Mouse (Mus musculus) stomach, postnatal 0 days (tissue): ENCODE data around the gene Gstp3. TPM values are rescaled to one million over a fixed set of nuclear protein-coding genes. Genes with fewer than 3 reads are reported as not detected.

Experiments
- ATAC-seq: fragments of 200-750 bp; cut with Nextera tagmentation; 2 replicates; pipeline ENCODE4 v1.8.0; 2017; ENCODE audit not compliant: low FRiP score, low TSS enrichment
- DNase-seq: peaks from one replicate; pipeline ENCODE4 v3.0.0-alpha.2; 2016; ENCODE audit warnings: low spot score
- H3K27ac ChIP-seq: fragments of 300-500 bp; sonication (generic); replicated peaks from 2 replicates; pipeline ENCODE4 v1.5.1; 2014; ENCODE audit warnings: mild to moderate bottlenecking, control low read depth
- H3K27me3 ChIP-seq: fragments of 300-500 bp; sonication (generic); 2 replicates; pipeline ENCODE4 v1.6.1; 2014; ENCODE audit warnings: low read length; ENCODE audit not compliant: control insufficient read depth, insufficient read depth
- H3K36me3 ChIP-seq: fragments of 300-500 bp; sonication (generic); 2 replicates; pipeline ENCODE4 v1.6.1; 2014; ENCODE audit warnings: low read length, mixed read lengths; ENCODE audit not compliant: control insufficient read depth, insufficient read depth
- H3K4me1 ChIP-seq: fragments of 300-500 bp; sonication (generic); replicated peaks from 2 replicates; pipeline ENCODE4 v1.6.1; 2014; ENCODE audit warnings: antibody characterized with exemption; ENCODE audit not compliant: control insufficient read depth, insufficient read depth
- H3K4me2 ChIP-seq: fragments of 300-500 bp; sonication (generic); replicated peaks from 2 replicates; pipeline ENCODE4 v1.6.1; 2014; ENCODE audit warnings: low read depth, mild to moderate bottlenecking, control low read depth, moderate library complexity
- H3K4me3 ChIP-seq: fragments of 300-500 bp; sonication (generic); 2 replicates; pipeline ENCODE4 v1.5.1; 2014; ENCODE audit warnings: low read depth, low read length, control low read depth
- H3K9ac ChIP-seq: fragments of 300-500 bp; sonication (generic); 2 replicates; pipeline ENCODE4 v1.6.1; 2014; ENCODE audit warnings: mild to moderate bottlenecking, low read length, control low read depth, mixed read lengths
- H3K9me3 ChIP-seq: fragments of 300-500 bp; sonication (generic); 2 replicates; pipeline ENCODE4 v1.6.1; 2016; ENCODE audit warnings: low read length; ENCODE audit not compliant: control insufficient read depth
- CTCF ChIP-seq: IDR thresholded peaks from 2 replicates; pipeline ENCODE4 v1.5.1; 2016; ENCODE audit warnings: antibody characterized with exemption, low read depth, mild to moderate bottlenecking, moderate library complexity
- EP300 ChIP-seq: optimal IDR thresholded peaks from 2 replicates; pipeline ENCODE3; 2016; ENCODE audit warnings: antibody characterized with exemption
- WGBS: fragments of 180-500 bp; shearing (Covaris S2); extraction: QIAGEN DNeasy Blood & Tissue Kit; methylation state at CpG from one replicate; pipeline ENCODE4 v1.1.7; 2014; 5-methylcytosine and 5-hydroxymethylcytosine counted together
- polyA plus RNA-seq: library from polyadenylated mRNA; unstranded; fragments of >200 nt; fragmentation: Nextera tagmentation; extraction: Ambion mirVana; gene quantifications from 2 replicates; pipeline ENCODE4 v1.2.1, GENCODE M21; 2015

The Gstp3 gene
- polyA plus RNA-seq, 1 experiment from 2014 or later: 9.7 TPM

DNA sequence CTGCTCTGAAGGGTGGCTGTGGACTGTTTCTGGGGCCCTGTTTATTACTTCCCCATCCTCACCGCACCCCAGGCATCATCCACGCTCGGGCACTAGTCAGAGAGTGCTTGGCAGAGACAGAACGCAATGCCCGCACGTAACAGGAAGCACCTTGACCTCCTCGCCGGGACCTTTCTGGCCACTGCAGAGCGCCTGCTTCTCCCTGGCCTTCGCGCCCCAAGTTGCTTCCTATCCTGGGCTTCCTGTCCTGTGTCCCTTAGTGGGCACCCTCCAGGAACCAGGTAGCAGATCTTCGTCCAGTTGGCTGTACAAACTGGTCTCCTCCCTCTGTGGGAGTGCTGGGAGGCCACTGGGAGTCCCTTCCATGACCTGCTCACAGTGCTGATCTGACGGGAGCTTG lies 39.1 kb upstream of the Gstp3 start:
- TF ChIP-seq EP300 (no peak), CTCF (no peak)
- Histone ChIP-seq H3K4me1 (peaks cover 16% of the 10 kb centered on the region), H3K27ac (no peak overlapping the region; the same call in 1 of the 2 replicates), H3K9ac (no peak overlapping the region), H3K4me3 (no peak overlapping the region), H3K4me2 (0 out of 2 replicates have a peak overlapping the region, but pooled peaks have one; percentile 56), H3K27me3 (no peaks in the 10 kb centered on the region), H3K9me3 (no peaks in the 10 kb centered on the region), H3K36me3 (no peaks in the 10 kb centered on the region)
- ATAC-seq: no peak
- 83% methylated on average over 13 of the region's 13 CpGs for WGBS
- no peak for DNase-seq

DNA sequence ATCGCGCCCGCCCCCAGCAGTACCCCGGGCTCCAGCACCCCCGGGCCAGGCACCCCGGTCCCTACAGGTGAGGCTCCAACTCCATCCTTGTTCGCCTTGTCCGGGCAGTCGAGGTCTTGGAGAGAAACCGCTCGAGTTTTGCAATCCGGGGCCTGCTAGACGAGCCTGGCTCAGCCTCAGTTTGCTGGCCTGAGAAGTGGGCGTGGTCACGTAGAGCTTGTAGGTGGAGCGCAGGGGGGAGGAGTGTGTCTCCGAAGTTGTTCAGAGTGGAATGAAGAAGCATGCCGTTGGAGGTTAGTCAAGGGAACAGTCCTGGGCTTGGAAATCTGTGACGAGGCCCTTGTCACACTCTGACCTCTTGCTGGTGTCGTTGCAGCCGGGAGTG lies 38.1 kb upstream of the Gstp3 start:
- H3K9ac ChIP-seq: peak overlapping the region; percentile 53
- peaks cover 16% of the 10 kb centered on the region for H3K4me1 ChIP-seq
- WGBS: under 1% methylated on average over 21 of the region's 21 CpGs
- H3K36me3 ChIP-seq: no peaks in the 10 kb centered on the region
- H3K4me2 ChIP-seq: peak overlapping the region; percentile 56
- ATAC-seq (peak; percentile 53), DNase-seq (peak; percentile 88)
- peak overlapping the region; percentile 88 for H3K27ac ChIP-seq
- peak overlapping the region; percentile 59 for H3K4me3 ChIP-seq
- no peaks in the 10 kb centered on the region for H3K27me3 ChIP-seq
- no peaks in the 10 kb centered on the region for H3K9me3 ChIP-seq
- TF ChIP-seq CTCF (no peak; the same call in 1 of the 2 replicates), EP300 (no peak)

DNA sequence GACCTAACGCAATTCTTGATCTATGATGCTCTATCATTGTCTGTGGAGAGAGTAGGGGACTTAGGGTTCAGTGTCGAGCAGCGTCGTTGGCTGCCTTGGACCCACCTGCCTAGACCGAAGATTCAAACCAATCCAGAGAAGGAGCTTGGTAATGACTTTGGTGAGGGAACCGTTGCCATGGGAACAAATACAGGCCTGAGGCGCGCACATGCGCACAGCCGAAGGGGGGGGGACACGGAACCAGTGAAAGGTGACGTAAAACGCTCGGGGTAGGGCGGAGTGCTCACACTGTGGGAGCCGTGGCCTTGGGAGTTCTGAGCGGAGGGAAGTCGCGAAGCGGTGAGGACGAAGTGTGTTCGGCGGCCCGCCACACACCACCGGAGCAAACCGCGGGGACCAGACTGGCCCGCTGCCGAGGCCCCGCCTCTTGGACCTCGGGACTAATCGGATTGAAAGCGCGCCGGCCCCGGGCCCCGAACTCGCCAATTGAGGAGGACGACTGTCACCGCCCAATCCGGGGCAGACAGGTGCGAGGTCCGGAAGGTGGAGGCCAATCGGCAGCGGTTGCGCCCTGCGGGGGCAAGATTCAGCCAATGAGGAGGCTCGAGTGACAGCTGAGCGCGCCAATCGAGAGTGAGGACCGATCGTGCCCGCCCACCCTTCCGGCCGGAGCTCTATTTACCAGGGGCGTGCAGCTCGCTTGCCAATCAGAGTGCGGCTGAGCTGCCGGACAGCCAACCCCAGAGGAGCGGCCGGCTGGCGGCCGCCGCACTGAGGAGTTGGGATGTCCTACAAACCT lies 37.5 kb upstream of the Gstp3 start, which contains the start of gene Cdk2ap2:
Gene Cdk2ap2 (plus strand): TSS at position 541 of the 799 bp plus-strand sequence.
- WGBS: 1% methylated on average over 55 of the region's 65 CpGs
- H3K4me1 ChIP-seq: peaks cover 16% of the 10 kb centered on the region

DNA sequence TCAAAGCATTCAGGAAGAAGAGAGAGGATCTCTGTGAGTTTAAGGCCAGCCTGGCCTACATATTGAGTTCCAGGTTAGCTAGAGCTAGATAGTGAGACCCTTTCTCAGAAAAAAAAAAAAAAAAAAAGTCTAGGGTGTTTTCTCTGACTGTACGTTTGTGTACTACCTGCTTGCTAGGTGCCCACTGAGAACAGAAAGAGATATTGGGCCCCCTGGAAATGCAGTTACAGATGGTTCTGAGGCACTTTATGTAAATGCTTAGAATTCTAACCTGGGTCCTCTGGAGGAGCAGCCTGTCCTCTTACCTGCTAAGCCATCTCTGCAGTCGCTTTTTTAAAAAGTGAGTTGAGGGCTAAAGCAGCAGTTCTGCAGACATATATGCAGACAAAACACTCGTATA lies 36.4 kb upstream of the Gstp3 start:
- WGBS: 57% methylated on average over 3 of the region's 3 CpGs
- no peak for TF ChIP-seq EP300
- TF ChIP-seq CTCF: no peak
- ATAC-seq: no peak

More for the DNA sequence above, 37.5 kb upstream of the Gstp3 start, which contains the start of gene Cdk2ap2:
- no peaks in the 10 kb centered on the region for H3K27me3 ChIP-seq
- H3K27ac ChIP-seq: peak within 1 kb of the TSS; percentile 93
- peak within 1 kb of the TSS; percentile 64 for H3K9ac ChIP-seq
- H3K36me3 ChIP-seq: no peaks in the 10 kb centered on the region
- peak within 1 kb of the TSS; percentile 59 for H3K4me3 ChIP-seq
- H3K9me3 ChIP-seq: no peaks in the 10 kb centered on the region
- DNase-seq: peak; percentile 99
- ATAC-seq: peak; percentile 92
- TF ChIP-seq CTCF (no peak), EP300 (no peak)
- peak within 1 kb of the TSS; percentile 75 for H3K4me2 ChIP-seq

GRCm38 (mm10) chr19:4094774-4095303 lies 35.5 kb upstream of the Gstp3 start:
- Histone ChIP-seq H3K27me3 (no peaks in the 10 kb centered on the region), H3K9me3 (no peaks in the 10 kb centered on the region), H3K4me3 (no peak overlapping the region), H3K36me3 (no peaks in the 10 kb centered on the region), H3K27ac (no peak overlapping the region), H3K9ac (no peak overlapping the region), H3K4me1 (peaks cover 16% of the 10 kb centered on the region), H3K4me2 (no peak overlapping the region)
- WGBS: 76% methylated on average over 5 of the region's 5 CpGs
- ATAC-seq (no peak), DNase-seq (no peak)
- TF ChIP-seq EP300: no peak
- no peak for TF ChIP-seq CTCF

More for the DNA sequence above, 36.4 kb upstream of the Gstp3 start:
- Histone ChIP-seq H3K9ac (no peak overlapping the region), H3K9me3 (no peaks in the 10 kb centered on the region), H3K4me2 (no peak overlapping the region), H3K4me1 (peaks cover 16% of the 10 kb centered on the region), H3K36me3 (no peaks in the 10 kb centered on the region), H3K27ac (no peak overlapping the region), H3K4me3 (no peak overlapping the region), H3K27me3 (no peaks in the 10 kb centered on the region)
- no peak for DNase-seq

DNA sequence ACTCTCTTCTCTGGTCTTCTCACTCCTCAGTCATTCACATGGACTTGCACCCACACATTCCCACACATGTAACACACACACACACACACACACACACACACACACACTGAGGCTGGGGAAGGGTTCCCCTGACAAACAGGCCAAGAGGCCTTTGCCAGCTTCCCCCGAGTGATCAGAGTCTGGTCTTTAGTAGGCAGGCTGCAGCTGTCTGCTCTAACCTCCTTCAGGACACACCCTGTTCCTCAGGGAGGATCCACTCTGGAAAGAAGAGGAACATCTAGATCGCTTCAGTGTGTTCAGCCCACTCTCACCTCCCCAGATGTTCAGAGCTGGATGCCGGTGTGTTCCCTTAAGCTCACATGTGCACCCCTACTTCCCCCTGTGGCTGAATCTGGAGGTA lies 35.0 kb upstream of the Gstp3 start:
- WGBS: 56% methylated on average over 3 of the region's 3 CpGs
- TF ChIP-seq CTCF (no peak), EP300 (no peak)
- no peak overlapping the region for H3K27ac ChIP-seq

More for the DNA sequence above, 35.0 kb upstream of the Gstp3 start:
- Histone ChIP-seq H3K4me1 (peaks cover 12% of the 10 kb centered on the region), H3K4me2 (no peak overlapping the region), H3K27me3 (no peaks in the 10 kb centered on the region), H3K36me3 (no peaks in the 10 kb centered on the region), H3K4me3 (no peak overlapping the region), H3K9me3 (no peaks in the 10 kb centered on the region), H3K9ac (no peak overlapping the region)
- DNase-seq: no peak
- no peak for ATAC-seq
